Mouse (Mus musculus) ZHBTc4 (cell line): ENCODE measurements around the gene Ldlrad3.

Experiments used
- DNase-seq: peaks from one replicate; pipeline ENCODE4 v3.0.0-alpha.2; 2011; ENCODE audit warnings: low read depth, low spot score

Ldlrad3 gene

GRCm38 (mm10) chr2:102117402-102117760 lies 68.8 kb downstream of the Ldlrad3 start:
- no peak for DNase-seq

GRCm38 (mm10) chr2:102116521-102117401 lies 69.4 kb downstream of the Ldlrad3 start:
- no peak for DNase-seq

DNA sequence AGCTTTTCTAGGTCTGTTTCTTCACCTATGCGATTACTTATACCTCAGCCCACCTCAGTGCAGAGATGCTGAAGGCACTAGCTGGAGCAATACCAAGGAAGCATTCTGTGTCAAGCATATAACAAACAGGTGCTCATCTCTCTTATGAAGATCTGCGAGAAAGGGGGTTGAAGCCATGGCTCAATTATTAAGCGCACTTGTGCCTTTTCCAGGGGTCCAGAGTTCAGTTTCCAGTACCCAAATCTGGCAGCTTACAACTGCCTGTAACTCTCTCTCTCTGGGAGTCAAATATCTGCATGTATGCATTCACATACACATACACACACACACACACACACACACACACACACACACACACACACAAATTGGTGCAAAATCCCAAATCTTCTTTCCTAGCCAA lies 72.4 kb downstream of the Ldlrad3 start:
- DNase-seq, result no peak

GRCm38 (mm10) chr2:102113323-102113722 lies 72.9 kb downstream of the Ldlrad3 start:
- DNase-seq, result peak; percentile 69

- DNase-seq, result no peak
These were observed 74.2 kb downstream of the Ldlrad3 start for GRCm38 (mm10) chr2:102111906-102112499.

DNA sequence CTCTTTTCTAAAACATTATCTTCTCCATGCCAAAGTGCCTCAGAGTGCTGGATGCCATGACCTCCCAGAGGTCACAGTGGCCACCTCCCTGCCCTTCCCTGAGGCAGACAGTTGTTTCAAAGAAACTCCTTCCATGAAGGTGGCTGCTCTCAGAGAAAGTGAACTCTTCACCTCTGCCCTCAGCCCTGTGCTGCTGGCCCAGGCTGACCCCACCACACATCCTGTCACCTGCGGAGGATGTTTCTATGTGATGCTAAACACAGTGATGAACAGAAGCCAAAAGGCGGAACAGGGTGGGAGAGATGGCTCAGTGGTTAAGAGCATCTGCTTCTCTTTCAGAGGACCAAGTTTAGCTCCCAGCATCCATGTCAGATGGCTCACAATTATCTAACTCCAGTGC lies 75.9 kb downstream of the Ldlrad3 start:
- peak; percentile 66 for DNase-seq

- DNase-seq, result no peak
These were observed 78.9 kb downstream of the Ldlrad3 start for GRCm38 (mm10) chr2:102107280-102107679.

DNA sequence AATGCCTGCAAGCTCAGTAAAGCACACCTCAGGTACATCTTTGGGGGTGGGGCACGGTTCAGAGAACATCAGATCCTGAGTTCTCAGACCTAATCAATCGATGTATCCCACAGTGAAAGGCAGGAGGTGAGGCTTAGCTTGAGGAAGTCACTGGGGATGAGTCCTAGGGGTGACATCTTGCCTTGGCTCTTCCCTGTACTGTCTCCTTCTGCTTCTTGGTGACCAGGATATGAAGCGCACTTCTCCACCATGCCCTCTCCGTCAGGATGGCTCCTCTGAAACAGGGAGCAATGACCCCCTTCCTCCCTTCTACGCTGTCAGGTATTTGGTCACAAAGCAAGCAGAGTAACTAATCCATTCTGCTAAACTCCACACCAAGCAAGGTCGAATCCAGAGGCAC lies 79.5 kb downstream of the Ldlrad3 start:
- no peak for DNase-seq

DNA sequence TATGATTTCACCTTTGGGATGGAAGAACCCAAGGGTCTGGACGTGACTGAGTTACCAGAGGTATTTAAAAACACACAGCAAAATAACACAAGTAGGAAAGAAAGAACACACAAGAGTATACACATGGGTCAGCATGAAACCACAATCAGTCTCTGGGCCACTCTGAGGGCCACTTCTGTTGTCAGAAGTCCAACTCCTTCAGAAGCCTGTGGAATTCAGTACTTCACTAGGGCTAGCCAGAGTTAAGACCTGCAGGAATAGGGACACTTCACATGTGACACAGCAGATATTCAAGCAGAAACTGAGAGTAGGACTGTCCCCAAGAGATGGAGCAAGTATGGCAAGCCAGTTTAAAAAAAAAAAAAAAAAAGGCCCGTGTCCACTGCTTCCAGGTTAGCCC lies 80.7 kb downstream of the Ldlrad3 start:
- no peak for DNase-seq

DNA sequence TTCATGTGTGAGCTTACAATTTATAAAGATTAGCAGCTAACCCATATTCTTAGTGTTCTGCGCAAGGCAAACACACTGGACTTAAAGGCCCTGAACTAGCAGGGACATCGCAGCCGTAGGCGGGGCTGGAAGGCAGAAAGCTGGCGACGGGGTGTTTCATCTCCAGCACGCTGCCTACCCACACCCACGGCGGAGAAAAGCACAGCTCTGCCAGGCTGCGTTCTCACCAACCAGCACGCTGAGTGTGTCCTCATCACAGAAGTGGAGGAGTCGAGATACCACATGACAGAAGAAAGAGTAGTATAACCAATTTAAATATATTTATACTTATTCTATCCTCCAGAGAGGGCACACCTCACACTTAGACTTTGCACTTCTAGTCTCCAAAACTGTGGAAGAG lies 82.2 kb downstream of the Ldlrad3 start:
- DNase-seq, result no peak

DNA sequence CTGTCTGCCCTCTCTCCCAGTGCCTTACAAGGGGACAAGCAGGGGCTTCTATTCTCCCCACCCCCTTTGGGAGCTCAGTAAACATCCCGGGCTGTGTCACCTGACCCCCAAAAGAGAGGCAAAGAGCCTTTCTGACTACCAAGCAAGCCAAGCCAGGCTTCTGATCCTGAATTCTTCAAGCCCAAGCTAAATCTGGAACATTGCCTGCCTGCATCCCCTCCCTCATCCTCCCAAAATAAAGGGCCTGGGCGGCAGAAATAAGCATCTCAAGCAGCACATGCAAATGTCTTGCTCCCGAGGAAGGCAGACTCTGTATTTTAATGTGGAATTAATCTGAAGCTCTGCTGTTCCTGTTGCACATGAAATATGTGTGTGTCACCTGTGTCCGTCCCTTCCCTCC lies 85.7 kb downstream of the Ldlrad3 start:
- no peak for DNase-seq

DNA sequence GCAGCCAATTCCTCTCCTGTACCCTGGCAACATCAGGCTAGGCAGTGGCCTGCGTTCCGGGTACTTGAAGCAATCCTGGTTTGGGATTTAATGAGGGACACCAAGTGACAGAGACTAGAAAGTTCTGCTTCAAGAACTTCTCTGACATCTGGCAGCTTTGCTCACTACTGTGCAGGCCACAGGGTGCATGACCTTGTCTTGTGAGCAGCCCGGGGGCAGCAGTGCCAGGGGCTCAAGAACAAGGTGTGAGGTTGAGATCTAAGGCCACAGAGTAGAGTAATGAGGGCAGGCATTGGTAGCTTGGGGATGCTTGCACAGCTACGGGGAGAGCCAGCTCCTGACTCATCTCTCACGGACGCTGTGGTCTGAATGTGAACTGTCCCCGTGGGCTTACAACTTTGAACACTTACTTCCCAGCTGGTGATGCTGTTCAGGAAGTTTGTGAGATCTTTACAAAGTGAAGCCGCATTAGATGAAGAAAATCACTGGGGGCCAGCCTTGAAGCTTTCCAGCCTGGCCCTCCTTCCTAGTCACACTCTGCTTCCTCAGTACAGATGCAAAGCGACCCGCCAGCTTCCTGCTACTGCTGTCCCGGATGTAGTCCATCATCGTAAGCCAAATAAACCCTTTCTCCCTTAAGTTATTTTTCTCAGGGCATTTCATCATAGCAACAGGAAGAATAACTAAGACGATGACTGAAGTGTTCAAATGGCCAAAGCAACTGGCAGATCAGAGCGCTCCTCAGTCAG lies 86.3 kb downstream of the Ldlrad3 start:
- DNase-seq, result no peak

DNA sequence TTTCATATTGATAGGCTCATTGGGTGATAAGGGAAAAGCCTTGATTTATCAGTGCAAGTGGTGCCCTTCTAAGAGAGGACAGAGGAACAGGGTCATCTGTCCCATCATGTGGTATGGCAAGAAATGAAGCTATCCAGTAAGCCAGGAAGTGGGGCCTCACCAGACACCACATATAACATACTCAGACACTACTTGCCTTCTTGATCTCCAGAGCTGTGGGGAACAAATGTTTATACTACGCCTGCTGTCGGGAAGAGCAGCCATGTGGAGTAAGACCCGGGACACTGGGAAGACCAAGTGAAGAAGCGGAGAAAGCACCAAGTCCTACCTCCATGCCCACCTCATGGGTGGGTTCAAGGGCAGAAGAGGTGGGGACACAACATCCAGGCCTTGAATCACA lies 86.9 kb downstream of the Ldlrad3 start:
- DNase-seq, result no peak

- no peak for DNase-seq
These were observed 91.4 kb downstream of the Ldlrad3 start for GRCm38 (mm10) chr2:102094773-102095172.

DNA sequence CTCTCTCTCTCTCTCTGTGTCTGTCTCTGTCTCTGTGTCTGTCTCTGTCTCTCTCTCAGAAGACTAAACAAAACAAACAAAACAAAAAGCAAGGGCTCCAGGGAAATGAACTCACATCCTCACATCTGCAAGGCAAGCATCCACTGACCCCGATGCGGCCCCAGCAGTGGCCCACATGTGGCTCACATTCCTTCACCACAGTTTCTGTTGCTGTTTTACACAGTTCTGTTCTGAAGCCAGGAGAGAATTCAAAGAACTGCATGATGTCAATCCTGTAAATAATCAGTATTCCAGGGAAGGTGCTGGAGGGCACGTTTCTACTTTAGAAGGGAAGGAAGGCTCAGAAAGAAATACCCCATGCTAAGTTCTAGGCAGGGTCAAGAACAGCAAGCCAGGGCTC lies 91.9 kb downstream of the Ldlrad3 start:
- no peak for DNase-seq

- DNase-seq, result no peak
These were observed 93.6 kb downstream of the Ldlrad3 start for GRCm38 (mm10) chr2:102092579-102092978.

DNA sequence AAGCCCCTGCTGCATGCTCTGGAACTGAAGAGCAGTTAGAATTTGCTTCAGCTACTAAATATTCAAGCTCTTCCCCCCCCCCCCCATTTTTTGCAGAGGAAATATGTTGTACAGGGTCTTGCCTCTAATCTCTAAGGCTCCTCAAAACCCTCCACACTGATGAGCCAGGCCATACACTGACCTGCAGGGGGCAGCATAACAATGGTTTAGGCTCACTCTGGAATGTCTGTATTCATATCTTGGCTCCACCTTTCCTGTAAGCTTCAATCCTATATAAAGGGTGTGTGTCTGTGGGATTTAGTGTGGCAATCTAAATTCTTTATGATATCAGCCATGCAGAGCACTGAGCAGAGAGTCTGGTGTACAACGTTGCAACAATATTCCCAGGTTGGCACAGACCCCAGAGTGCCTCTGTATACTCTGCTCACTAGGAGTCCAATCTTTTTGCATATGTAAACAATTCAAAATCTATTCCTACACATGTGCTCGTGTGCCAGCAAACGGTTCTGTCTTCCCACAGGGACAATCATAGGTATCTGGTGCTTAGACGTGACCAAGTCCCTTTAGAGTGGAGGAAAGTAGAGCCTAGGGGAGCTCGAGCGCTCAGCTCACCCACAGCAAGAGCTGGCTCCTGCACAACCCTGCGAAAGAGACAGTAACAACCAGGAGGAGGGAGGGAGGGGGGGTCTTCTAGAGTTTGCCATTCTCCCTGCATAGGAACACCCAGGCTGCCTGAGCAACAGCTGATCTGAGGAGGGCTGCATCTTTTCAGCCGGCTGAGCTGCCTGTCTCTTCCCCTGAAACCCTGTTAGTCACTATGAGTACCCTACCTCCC lies 94.5 kb downstream of the Ldlrad3 start:
- DNase-seq, result peak; percentile 83

GRCm38 (mm10) chr2:102087787-102088186 lies 98.4 kb downstream of the Ldlrad3 start:
- DNase-seq, result no peak

GRCm38 (mm10) chr2:102086583-102086982 lies 99.6 kb downstream of the Ldlrad3 start:
- no peak for DNase-seq

DNA sequence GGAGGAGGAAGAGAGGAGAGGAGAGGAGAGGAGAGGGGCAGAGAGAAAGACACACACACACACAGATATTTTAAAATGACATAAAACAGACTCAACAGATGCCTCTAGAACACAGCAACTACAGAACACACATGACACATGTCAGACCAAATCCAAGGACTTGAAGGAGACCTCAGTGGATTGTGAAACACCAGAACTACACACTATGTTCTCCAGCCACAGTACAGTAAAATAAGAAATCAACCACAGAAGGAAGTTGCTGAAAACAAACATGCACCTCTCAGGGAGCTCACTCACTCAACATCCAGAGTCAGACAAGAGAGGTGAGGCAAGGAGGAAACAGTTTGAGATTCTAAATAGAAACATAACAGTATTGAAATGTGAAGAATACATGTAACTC lies 103.4 kb downstream of the Ldlrad3 start:
- no peak for DNase-seq

DNA sequence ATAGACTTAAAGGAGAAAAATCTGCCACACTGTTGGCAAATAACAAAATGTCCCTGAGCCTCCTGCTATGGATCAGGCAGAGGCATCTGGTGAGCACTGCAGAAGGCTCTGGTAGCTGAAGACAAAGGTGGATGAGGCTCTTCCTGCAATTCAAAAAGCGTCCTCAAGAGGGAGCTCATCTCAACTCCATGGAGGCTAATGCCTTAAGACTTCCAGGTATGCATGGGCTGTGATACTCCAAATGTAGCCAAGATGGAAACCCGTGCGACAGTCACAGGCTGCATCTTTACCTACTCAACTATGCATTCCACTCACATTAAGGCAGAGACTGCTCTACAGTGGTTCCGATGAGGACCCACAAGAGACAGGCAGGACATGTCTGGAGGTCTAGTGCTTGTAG lies 108.6 kb downstream of the Ldlrad3 start:
- DNase-seq, result peak; percentile 88

DNA sequence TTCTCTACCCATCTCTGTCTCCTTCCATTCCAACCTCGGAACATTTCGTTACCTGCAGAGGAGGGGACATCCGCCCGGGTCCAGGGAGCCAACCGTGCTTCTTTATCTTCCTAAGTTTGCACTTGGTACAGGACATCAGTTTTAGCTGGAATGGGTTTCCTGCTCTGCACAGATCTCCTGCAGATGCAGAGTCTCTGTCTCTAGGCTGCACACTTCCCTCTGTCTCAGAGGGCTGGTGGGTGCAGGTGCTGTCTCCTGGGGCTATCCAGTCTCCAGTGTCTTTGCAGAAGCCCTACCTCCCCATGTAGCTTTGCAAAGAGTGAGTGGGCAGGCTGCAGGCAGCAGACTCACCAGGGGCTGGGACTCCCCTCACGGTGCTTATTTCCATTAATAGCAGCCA lies 109.9 kb downstream of the Ldlrad3 start:
- no peak for DNase-seq
